Mouse (Mus musculus): Measurements from ENCODE around the gene Dis3l.

- TF ChIP-seq CTCF (IDR thresholded peaks at IDR 0.05) (no peak), EP300 (IDR thresholded peaks at IDR 0.05) (no peak)
Observed at GRCm38 (mm10) chr9:64267231-64267630, 73.9 kb downstream of the Dis3l start.

All from lung, postnatal 0 days (tissue).